Mouse (Mus musculus): Measurements from ENCODE around the gene Cdc42bpg.
"Not testable (repeated sequence)": the region's sequence is repeated elsewhere in the genome, so short reads cannot be mapped to it uniquely, and the experiment has no call there.

Gene Cdc42bpg

DNA sequence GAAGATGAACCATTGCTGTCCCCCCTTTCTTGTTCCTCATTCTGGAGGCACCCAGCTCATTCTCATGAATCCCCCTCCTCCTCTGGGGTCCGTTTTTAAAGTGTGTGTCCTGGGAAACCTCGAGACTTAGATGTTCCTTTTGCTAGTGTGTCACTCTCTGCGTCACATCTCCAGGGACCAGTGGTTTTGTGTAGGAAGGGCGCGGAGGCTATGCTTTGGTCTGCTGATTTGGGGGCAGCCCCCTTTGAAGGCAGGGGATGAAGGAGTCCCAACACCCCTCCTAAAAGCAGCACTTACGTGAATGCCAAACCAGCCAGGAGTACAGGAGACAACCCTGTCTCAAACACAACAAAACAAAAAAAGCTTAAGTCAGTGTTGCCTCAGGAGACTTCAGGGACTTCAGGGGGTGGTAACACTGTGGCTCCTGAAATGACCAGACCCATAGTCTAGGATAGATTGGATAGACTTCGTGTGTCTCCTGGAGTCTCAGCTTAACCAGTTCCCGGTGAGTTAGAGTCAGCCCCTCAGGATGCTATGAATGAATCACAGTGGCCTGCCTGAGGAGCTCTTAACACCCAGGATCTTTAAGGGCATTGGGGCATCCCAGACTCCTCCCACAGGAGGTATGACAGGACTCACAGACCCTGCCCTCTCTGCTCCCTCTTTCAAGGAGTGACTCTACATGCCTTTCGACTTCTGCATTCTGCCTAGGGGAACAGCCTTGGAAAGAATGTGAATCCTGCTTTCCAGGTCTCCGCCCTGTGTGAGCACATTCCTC is 28.4 kb upstream of the Cdc42bpg start:
- peak; percentile 45 for DNase-seq (ENCODE audit: low read depth)

DNA sequence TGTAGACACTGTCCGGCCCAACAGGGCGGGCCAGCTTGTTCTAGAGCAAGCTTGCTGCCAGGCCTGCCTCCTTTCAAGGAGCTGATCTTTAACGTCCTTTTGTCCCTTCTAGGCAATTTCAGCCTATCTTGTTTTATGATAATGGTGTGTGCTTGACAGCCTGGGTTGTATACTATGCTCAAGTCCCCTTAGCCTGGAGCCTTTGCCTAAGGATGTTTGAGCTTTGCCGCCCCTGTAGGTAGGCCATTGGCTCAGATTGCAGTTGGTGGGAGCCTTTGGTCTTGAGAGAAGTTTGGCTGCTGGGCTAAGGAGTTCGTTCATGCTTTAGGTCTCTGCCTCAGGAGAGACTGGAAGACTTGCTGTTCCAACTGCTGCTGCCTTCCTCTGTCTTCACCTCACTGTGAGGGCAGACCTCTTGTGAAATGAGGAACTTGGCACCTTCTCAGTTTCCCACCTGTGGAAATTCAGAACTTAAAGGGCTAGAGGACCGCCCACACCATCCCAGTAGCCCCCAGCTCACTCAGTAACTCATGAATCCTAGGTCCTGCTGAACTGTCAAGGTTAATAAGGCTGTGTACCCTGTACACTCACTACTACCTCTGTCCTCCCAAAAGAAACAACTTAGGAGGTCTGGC is 27.7 kb upstream of the Cdc42bpg start:
- no peak for DNase-seq (ENCODE audit: low read depth)

DNA sequence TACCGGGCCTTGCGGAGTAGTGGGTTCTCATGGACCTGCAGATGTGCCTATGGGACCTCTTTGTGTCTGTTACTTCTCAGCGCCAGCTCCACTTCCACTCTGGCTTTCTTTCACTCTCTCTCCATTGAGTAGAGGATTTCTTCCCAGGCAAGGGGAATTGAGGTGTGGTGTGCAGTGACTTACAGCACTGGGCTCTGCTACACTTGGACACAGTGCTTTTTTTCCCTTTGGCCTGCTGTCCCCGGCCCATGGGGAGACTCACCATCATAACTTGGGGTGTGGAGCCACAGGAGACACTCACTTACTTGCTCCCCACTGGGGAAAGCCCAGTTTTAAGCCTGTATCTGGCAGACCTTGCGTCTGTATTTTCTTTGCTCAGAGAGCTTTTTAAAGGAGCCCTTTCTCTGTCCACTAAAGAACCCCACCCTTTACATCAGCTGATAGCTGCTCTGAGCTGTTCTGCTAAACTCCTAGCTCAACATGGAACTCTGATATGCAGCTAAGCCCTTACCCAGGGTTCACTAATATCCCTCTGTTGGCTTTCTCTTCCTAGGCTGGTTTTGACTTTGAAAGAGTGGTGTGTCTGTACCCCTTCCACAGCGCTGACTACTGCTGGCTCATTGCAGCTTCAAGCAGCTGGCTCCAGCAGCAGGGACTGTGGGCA is 26.6 kb upstream of the Cdc42bpg start:
- DNase-seq (ENCODE audit: low read depth), result no peak

DNA sequence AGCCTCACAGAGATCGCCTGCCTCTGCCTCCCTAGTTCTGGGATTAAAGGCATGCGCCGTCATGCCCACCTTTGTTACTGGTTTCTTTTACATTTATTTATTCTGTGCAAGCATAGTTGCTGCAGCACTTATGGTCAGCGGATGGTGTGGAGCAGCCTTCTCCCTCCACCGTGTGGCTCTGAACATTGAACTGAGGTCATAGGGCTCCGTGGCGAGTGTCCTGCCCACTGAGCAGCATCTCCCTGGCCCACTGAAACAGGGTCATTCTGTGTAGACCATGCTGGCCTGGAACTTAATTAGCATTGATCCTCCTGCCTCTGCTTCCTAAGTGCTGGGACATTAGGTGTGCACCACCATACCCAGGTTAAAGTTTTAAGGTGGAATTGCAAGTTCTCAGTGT is 25.7 kb upstream of the Cdc42bpg start:
- no peak for DNase-seq (ENCODE audit: low read depth)

DNA sequence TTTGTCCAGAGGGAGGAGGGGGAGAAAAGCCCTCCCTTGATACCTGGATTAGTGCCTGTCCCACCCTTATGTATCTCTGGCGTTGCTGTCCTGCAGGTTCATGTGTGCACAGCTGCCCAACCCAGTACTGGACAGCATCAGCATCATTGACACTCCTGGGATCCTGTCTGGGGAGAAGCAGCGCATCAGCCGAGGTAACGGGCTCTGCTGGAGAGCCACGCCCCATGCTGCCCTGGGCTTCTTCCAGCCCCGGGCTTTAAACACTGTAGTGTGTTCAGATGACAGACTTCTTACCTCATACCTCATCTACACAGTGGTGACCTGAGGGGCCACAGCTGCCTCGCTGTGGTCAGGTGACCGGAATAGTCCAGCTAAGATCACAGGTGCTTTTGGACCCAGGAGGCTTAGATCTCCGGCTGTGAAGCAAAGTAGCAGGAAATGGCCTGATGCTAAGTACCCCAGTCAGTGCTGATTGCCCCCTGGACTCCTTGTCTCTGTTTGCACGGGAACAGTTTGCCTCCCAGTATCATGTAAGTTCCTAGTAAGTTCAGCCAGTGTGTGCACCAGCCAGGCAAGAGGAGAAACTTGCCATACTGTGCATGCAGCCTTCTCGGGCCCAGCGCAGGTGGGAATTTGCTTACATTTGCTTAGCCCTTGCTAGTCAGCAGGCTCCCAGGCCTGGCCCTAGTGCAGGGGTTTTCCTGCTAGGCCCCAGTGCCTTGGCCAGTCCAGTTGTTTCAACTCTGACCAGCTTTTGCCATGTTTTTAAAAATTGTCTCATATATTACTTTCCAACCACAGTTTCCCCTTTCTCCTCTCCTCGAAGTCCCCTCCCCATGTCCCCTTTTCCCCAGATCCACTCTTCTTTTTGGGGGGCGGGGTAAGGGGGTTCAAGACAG is 24.9 kb upstream of the Cdc42bpg start:
- DNase-seq (ENCODE audit: low read depth), result no peak

DNA sequence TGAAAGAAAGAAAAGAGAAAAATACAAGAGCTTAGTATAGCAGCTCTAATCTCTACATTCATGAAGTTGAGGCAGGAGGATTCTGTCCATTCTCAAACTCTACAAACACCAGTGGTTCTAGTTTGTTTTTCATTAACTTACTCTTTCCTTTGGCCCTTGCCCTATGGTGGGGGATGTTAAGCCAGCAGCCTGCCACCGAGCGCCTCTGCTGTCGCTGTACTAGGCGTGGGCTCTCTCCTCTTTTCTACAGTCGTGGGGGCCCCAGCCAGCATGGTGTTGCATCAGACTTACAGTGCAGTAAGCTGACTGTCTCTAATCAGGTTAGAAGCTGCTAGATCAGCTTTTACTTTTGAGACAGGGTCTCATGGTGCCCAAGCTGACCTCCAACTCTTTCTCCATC is 23.3 kb upstream of the Cdc42bpg start:
- no peak for DNase-seq (ENCODE audit: low read depth)

DNA sequence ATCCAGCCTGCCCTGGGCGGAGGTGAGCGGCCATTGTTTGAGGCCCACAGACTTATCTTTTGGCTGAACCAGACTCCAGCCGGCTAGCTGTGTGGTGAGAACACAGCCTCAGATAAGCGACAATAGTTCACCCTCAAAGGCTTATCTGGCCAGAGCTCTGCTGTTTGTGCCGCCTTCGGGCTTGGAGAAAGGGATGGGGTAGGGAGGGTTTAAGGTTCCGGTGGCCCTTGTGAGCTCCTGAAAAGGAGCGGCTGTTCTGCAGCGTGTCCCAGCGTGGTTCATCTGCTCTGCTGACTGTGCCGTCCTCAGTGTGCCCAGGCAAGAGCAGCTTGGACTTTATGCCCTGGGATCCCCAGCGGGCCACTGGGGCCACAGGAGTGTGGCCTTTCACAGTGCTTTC is 21.8 kb upstream of the Cdc42bpg start:
- DNase-seq (ENCODE audit: low read depth), result no peak

DNA sequence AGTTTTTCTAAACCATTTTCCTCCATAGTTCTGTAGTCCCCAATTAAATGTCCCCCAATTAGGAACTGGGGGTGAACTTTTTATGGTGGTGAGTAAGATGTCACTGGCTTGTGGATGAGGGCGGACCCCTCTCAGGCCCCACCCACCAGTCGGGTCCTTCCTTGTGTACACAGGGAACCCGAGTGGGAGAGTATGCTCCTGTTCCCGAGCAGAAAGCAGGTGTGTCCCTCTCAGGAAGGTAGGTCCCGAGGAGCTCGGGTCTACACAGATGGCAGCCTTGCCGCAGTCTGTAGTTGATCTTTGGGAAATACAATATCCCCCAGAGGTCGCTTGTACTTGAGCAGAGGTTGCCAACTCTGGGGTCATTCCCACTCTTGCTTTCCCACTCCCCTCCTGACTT is 21.0 kb upstream of the Cdc42bpg start:
- DNase-seq (ENCODE audit: low read depth), result no peak

DNA sequence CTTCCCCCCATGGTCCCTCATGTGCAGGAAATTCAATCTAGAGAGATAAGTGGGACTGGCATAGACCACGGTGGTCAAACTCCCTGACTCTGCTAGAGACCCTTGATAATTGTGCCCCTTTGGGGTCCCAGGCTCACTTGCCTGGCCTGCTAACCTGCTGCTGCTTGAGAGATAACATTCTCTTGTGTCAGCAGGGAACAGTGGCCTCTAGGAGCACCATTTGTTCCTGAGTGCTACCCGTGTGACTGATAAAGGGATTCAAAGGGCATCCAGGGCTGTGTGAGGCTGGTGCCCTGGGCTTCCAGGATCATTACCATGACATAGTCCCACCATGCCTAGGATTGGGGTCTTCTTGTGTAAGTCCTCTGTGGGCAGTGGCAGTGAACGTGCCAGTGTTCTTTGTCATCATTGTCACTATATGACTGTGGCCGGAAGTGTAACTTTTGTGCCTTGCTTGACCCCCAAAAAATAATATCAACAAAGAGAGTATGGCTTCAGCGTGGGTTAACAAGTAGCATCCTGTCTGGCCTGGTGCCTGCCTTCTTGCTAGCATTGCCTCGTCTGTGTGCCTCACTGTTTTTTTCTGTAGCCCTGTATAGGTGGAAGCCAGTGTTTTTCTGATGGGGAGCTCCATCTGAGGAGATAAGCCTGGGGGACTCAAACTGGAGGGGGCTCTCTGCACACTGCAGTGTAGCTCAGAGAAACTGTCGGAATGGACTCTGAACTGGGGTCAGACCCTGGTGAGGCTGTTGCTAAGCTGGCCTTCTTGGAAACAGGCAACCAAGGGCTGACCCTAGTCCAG is 20.4 kb upstream of the Cdc42bpg start:
- no peak for DNase-seq (ENCODE audit: low read depth)

DNA sequence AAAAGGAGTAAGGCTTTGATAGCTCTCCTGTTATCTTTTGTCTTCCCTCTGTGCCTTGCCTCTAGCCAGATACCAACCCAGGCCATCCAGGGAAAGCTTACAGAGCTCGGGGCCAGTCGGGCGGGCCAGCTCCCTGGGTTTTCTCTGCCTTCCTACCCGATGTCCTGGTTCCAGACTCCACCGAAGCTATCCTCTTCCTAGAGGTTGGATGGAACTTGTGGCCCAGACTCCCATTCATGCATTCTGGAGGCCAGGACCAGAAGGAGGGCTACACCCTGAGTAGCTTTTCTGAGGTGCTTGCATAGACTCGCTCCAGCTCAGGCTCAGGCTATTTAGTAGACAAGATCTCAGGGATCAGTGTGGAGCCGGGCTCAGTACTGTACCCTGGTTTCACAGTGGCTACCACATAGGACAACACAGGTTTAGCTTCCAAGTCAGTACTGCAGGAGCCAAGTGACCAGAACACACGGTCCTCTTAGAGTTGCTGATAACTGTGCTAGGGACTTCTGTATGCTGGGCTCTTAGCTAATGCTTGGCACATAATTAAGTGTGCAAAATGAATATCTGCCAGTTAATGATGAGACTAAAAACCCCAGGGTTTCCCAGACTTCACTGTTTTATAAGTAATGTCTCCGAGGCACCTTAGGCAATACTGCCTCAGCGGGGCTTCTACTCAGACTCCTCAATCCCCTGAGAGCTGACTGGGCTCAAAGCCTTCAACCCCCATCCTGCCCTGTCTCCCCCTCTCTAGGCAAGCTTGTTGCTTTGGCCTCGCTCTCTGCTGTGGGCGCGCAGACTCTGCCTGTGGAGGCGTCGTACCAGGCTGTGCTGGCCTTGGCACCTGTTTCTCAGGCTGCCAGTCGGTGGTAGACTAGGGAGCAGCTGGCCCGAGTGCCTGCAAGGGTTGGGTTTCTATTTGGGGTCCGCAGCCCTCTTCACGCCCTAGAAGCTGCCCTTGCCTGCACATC is 19.5 kb upstream of the Cdc42bpg start:
- no peak for DNase-seq (ENCODE audit: low read depth)

DNA sequence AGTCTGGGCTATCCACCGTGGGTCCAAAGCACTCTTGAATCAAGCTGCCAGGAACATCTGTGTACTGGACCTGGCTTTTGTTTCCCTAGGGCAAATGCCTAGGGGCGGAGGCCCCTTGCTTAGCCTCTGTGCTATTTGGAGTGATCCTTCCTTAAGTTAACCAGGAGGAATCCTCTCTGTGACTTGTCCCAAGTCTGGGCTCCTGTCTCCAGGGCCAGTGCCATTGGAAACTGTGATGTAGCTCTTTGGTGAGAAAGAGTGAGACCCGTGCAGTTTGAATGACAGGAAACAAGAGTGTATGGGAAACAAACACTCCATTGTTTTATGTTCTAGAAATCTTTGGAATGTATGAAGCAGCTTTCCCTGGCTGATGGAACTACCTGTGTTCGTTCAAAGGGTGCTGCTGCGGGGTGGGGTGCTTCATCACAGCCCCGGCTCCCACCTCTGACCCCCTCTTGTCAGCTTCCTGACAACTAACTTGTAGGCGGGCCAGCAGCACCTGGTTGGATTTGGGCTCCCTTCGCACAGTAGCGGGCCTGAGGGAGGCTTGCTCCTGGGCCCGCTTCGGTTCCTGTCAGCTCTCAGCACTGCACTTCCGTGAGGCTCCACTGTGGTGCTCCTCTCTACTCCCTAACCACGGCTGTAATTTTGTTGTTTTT is 17.9 kb upstream of the Cdc42bpg start:
- DNase-seq (ENCODE audit: low read depth), result no peak

DNA sequence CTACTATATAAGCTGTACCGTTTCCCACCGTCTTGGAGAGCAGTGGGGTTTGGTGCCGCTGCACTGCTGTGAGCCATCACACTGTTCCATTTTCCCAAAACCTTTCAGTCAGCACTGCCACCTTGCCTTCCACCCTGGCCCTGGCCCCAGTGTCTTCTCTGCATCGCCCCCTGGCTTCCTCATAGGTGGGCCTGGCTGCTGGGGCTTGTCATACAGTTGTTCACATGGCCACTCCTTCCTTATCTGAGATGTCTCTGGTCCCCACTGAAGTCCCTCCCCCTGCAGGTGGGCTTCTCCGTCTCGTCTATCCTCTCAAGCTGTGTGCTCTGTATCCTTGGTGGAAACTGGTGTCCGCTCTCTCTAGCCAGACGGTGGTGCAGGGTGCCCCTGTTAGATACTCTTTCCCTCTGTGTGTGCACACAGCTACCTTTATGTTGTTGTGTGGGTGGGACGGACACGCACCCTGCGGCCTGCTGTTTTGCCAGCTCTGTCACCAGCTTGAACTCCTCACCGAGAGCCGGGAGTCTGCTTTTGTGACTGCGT is 16.5 kb upstream of the Cdc42bpg start:
- DNase-seq (ENCODE audit: low read depth), result no peak

DNA sequence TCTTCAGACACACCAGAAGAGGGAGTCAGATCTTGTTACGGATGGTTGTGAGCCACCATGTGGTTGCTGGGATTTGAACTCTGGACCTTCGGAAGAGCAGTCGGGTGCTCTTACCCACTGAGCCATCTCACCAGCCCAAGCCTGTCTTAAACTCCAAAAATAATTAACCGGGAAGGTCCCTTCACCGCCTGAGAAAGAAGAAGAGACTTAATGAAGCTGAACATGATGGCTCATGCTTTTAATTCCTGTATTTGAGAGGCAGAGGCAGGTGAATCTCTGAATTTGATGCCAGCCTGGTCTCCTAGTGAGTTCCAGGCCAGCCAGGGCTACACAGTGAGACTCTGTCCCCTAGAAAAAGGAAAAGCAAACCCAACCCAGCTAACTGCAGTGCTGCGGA is 15.5 kb upstream of the Cdc42bpg start:
- DNase-seq (ENCODE audit: low read depth), result not testable (repeated sequence)

DNA sequence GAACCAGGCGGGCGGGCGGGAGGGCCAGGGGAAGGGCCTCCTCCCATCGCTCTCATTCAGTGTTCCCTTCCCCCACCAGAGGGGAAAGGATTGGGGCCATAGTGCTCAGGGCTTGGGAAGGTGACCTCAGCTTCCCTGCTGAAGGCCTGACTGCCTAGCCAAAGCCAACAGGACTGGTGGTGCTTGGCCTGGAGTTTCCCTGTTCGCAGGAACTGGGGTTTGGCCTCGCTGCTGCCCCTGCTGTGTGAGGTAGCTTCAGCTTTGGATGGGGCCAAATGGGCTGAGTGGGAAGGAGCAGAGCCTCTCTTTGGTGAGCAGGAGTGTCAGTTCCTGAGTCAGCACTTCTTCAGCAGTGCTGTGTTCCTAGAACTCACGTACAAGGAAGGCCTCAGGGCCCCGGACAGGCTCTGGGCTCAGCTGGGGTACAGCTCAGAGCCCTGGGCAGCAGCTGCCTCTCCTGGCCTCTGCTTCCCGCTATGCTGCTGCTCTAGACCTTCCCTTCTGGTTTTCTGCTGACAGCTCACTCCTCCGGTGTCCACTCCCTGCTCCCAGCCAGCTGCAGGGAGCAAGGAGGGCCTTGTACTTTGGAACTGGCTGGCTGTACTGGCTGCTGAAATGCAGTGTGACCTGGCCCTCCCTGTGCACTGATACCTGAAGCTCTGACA is 15.0 kb upstream of the Cdc42bpg start:
- DNase-seq (ENCODE audit: low read depth), result no peak

DNA sequence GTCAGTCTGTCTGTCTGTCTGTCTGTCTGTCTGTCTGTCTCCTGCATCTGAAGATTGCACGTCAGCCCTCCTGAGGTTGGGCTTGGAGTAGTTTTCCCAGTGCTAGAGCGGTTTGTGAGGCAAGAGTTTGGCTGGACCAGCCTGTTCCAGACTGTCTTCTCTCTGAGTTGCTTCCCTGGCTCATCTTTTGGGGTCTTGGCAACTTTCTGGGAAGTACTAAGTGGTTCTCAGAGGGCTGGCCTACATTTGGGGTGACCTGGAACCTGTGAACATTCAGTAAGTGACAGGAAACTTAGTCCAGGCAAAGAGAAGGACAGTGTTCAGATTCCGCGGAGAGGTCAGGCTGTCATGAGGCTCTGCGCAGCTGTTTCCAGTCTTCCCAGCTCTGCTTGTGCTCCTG is 14.0 kb upstream of the Cdc42bpg start:
- DNase-seq (ENCODE audit: low read depth), result no peak

DNA sequence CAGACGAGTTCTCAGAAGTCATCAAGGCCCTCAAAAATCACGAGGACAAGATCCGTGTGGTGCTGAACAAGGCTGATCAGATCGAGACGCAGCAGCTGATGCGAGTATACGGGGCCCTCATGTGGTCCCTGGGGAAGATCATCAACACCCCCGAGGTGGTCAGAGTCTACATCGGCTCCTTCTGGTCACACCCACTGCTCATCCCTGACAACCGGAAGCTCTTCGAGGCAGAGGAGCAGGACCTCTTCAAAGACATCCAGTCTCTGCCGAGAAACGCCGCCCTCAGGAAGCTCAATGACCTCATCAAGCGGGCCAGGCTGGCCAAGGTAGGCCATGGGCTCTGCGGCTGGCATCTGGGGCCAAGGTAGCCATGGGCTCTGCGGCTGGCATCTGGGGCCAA is 12.0 kb upstream of the Cdc42bpg start:
- DNase-seq (ENCODE audit: low read depth), result no peak

DNA sequence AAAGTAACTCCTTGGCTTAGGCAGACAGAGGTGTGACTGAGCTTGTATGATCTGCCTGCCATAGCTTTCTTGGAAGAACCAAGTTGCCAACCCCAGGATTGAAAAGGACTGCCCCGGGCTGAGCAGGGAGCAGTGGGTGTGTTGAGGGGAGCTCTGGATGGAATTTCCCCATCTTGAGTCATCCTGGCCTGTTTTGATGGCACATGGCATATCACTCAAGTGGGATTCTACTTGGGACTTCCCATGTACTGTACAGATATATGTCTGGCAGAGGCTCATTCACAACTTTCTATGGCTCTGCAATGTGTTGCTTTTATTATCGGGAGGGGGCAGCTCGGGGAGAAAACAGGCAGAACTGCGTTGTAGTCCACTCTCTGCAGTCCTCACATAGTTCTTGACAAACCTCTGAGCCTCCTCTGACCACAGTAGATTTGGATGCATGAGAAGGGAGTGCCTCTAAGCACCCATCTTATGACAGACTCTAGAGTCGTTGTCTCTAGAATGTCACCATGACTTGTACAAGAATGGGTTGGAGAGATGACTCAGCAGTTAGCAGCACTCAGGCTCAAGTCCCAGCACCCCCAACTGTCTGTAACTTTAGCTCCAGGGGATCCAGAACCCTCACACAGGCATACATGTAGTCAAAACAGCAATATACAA is 9.6 kb upstream of the Cdc42bpg start:
- no peak for DNase-seq (ENCODE audit: low read depth)

DNA sequence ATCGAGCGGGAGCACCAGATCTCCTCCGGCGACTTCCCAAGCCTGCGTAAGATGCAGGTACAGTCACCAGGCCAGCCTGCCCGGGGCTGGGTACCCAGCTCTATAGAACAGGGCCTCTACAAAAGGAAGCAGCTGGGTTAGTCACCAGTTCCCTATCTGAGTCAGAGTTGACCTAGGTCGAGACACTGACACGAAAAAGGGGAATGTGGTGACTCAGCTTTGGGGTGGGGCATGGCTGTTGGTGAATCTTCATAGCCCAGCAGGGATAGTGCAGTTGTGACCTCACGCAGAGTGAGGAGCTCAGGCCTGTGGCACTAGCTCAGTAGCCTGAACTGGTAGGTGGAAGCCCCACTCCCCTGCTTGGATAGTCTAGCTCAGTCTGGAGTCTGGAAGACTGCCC is 8.6 kb upstream of the Cdc42bpg start:
- DNase-seq (ENCODE audit: low read depth), result no peak

Data from naive thymus-derived CD4-positive, alpha-beta T cell, adult 2 months (primary cell).